Mouse (Mus musculus): Measurements from ENCODE around the gene Trub2.

GRCm38 (mm10) chr2:29827709-29828024, 39.4 kb upstream of the Trub2 start:
- no peak for TF ChIP-seq CTCF (IDR thresholded peaks at IDR 0.05; ENCODE audit: extremely low read depth, insufficient read length, insufficient replicate concordance, low read depth, low read length)
- no peak for TF ChIP-seq POLR2A (IDR thresholded peaks at IDR 0.05; ENCODE audit: low read depth, low read length)
